Mouse (Mus musculus) heart, embryonic 16.5 days (tissue): ENCODE measurements around the gene Gna15. TPM values are rescaled to one million over a fixed set of nuclear protein-coding genes. Genes with fewer than 3 reads are reported as not detected.

Experiments used
- ATAC-seq: fragments of 200-750 bp; cut with Nextera tagmentation; replicated peaks from 2 replicates; pipeline ENCODE4 v1.8.0; 2017; ENCODE audit warnings: moderate number of reproducible peaks; ENCODE audit not compliant: insufficient read depth, low FRiP score; ENCODE audit errors: extremely low read depth
- H3K27ac ChIP-seq: fragments of 300-500 bp; sonication (generic); 2 replicates; pipeline ENCODE4 v1.5.1; 2014; ENCODE audit warnings: mild to moderate bottlenecking, low read length, control low read depth, moderate library complexity
- H3K27me3 ChIP-seq: fragments of 300-500 bp; sonication (generic); 2 replicates; pipeline ENCODE4 v1.6.1; 2014; ENCODE audit warnings: low read length, mixed read lengths; ENCODE audit not compliant: control insufficient read depth, insufficient read depth
- H3K36me3 ChIP-seq: fragments of 300-500 bp; sonication (generic); 2 replicates; pipeline ENCODE4 v1.6.1; 2014; ENCODE audit not compliant: control insufficient read depth, insufficient read depth
- H3K4me1 ChIP-seq: fragments of 300-500 bp; sonication (generic); 2 replicates; pipeline ENCODE4 v1.6.1; 2014; ENCODE audit warnings: low read length, mixed read lengths; ENCODE audit not compliant: control insufficient read depth, insufficient read depth
- H3K4me2 ChIP-seq: fragments of 300-500 bp; sonication (generic); 2 replicates; pipeline ENCODE4 v1.6.1; 2014; ENCODE audit warnings: low read depth, mild to moderate bottlenecking, control low read depth, low read length
- H3K4me3 ChIP-seq: fragments of 300-500 bp; sonication (generic); 2 replicates; pipeline ENCODE4 v1.5.1; 2014; ENCODE audit warnings: mild to moderate bottlenecking, control low read depth, low read length
- H3K9ac ChIP-seq: fragments of 300-500 bp; sonication (generic); 2 replicates; pipeline ENCODE4 v1.6.1; 2014; ENCODE audit warnings: low read length, control low read depth
- H3K9me3 ChIP-seq: fragments of 300-500 bp; sonication (generic); replicated peaks from 2 replicates; pipeline ENCODE4 v1.6.1; 2016; ENCODE audit warnings: low read length; ENCODE audit not compliant: control insufficient read depth
- WGBS: fragments of 180-500 bp; shearing (Covaris S2); extraction: QIAGEN DNeasy Blood & Tissue Kit; methylation state at CpG from one replicate; pipeline ENCODE4 v1.1.7; 2014; 5-methylcytosine and 5-hydroxymethylcytosine counted together
- polyA plus RNA-seq: library from polyadenylated mRNA; unstranded; fragments of >200 nt; fragmentation: Nextera tagmentation; extraction: Ambion mirVana; gene quantifications from 2 replicates; pipeline ENCODE4 v1.2.1, GENCODE M21; 2015

Gna15 gene
- polyA plus RNA-seq, 1 experiment from 2014 or later: 1.3 TPM

DNA sequence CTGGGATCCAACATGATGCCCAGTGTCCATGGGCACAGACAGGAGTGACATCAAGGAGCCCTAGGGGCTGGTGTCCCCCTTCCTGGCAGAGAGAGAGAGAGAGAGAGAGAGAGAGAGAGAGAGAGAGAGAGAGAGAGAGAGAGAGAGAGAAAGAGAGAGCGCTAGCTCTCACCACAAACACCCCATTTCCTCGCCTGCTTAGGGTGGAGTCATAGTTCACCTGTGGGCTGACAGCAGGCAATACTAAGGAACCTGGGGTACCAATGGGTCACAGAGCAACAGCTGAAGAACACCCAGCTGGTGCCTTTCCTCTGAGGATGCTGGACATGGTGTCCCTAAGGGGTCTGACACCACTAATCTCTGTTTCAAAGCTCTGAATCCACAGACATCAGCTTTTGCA, 13.4 kb upstream of the Gna15 start:
- ATAC-seq: no peak
- Histone ChIP-seq H3K27me3 (no peaks in the 10 kb centered on the region), H3K4me3 (no peak overlapping the region), H3K9ac (no peak overlapping the region), H3K36me3 (peaks cover 7% of the 10 kb centered on the region), H3K4me2 (no peak overlapping the region), H3K4me1 (peaks cover 18% of the 10 kb centered on the region), H3K27ac (no peak overlapping the region), H3K9me3 (no peaks in the 10 kb centered on the region)
- whole genome bisulfite sequencing: 89% methylated on average over 2 of the region's 2 CpGs

- Histone ChIP-seq H3K36me3 (peaks cover 11% of the 10 kb centered on the region), H3K4me2 (no peak overlapping the region), H3K27ac (no peak overlapping the region), H3K9ac (no peak overlapping the region), H3K9me3 (no peaks in the 10 kb centered on the region), H3K4me3 (no peak overlapping the region), H3K27me3 (no peaks in the 10 kb centered on the region), H3K4me1 (peaks cover 11% of the 10 kb centered on the region)
- ATAC-seq: no peak
- 71% methylated on average over 6 of the region's 6 CpGs for WGBS
Measured at GRCm38 (mm10) chr10:81536734-81537133, 12.7 kb upstream of the Gna15 start.

DNA sequence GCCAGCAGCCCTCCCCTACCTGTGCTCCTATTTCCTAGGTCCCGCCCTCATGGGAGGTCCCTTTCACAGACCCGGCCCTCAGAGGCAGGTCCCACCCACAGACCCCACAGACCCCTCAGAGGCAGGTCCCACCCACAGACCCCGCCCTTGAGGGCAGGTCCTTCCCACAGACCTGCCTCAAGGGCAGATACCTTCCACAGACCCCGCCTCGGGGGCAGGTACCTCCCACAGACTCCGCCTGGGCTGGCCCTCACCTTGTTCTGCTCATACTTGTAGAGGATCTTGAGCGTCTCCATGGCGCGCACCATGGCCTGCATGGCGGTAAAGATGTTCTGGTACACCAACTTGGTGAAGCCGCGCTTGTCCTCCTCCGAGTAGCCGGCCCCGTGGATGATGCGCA, 10.8 kb upstream of the Gna15 start:
- Histone ChIP-seq H3K27ac (no peak overlapping the region), H3K9me3 (no peaks in the 10 kb centered on the region), H3K9ac (no peak overlapping the region), H3K4me2 (no peak overlapping the region), H3K4me3 (no peak overlapping the region), H3K4me1 (peaks cover 5% of the 10 kb centered on the region), H3K36me3 (peaks cover 16% of the 10 kb centered on the region), H3K27me3 (no peaks in the 10 kb centered on the region)
- WGBS: 81% methylated on average over 16 of the region's 16 CpGs
- ATAC-seq: no peak

- H3K4me2 ChIP-seq: no peak overlapping the region
- H3K4me3 ChIP-seq: no peak overlapping the region
- ATAC-seq: 0 out of 2 replicates have a peak, but pooled peaks have one; percentile 39
- 15% methylated on average over 14 of the region's 14 CpGs for WGBS
- H3K27ac ChIP-seq: no peak overlapping the region
- no peaks in the 10 kb centered on the region for H3K27me3 ChIP-seq
- H3K4me1 ChIP-seq: no peaks in the 10 kb centered on the region
- peaks cover 6% of the 10 kb centered on the region for H3K36me3 ChIP-seq
- no peaks in the 10 kb centered on the region for H3K9me3 ChIP-seq
- H3K9ac ChIP-seq: no peak overlapping the region
Measured at GRCm38 (mm10) chr10:81526779-81527178, 2.8 kb upstream of the Gna15 start.

DNA sequence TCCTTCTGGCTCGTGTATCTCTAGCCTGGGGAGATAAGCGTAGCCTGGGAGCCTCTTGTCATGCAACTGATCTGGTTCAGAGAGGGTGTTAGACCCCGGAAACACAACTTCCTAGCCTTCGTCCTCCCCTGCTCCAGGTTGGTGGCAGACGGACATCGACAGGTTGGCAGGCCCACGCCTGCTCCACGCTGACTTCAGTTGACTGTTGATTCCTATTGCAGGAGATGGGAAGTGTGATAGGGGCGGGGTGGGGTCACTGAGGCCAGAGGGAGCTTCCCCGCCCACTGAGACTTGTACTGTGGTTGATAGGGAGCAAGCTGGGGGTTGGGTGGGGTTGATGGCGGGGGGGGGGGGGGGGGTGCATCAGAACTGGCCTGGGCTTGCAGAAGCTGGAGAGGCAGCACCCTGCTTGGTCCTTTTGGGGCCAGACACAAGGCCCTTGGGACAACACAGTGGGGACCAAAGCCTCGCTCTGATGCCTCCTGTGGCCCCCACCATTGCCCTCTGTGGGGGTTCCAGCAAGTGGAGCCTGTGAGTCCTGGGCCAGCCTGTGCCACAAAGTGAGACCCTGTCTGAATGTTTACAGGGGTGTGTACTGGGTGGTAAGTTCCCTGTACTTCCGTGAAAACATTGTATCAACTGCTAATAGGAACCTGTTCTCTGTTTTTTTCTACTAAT, 1.1 kb upstream of the Gna15 start:
- H3K36me3 ChIP-seq: no peaks in the 10 kb centered on the region
- WGBS: 40% methylated on average over 12 of the region's 13 CpGs
- H3K9ac ChIP-seq: no peak overlapping the region

GRCm38 (mm10) chr10:81523570-81523969, 455 bp downstream of the Gna15 start:
- Histone ChIP-seq H3K4me3 (peak overlapping the region; percentile 9; the same call in 1 of the 2 replicates), H3K36me3 (no peaks in the 10 kb centered on the region), H3K4me2 (peak overlapping the region; percentile 36), H3K4me1 (no peaks in the 10 kb centered on the region), H3K27me3 (no peaks in the 10 kb centered on the region), H3K27ac (no peak overlapping the region), H3K9me3 (no peaks in the 10 kb centered on the region), H3K9ac (0 out of 2 replicates have a peak overlapping the region, but pooled peaks have one; percentile 2)
- WGBS: 12% methylated on average over 19 of the region's 19 CpGs
- ATAC-seq: no peak

More for the DNA sequence above, 1.1 kb upstream of the Gna15 start:
- H3K4me2 ChIP-seq: no peak overlapping the region
- no peak for ATAC-seq
- H3K4me1 ChIP-seq: no peaks in the 10 kb centered on the region
- H3K27ac ChIP-seq: no peak overlapping the region
- no peaks in the 10 kb centered on the region for H3K9me3 ChIP-seq
- no peaks in the 10 kb centered on the region for H3K27me3 ChIP-seq
- no peak overlapping the region for H3K4me3 ChIP-seq

DNA sequence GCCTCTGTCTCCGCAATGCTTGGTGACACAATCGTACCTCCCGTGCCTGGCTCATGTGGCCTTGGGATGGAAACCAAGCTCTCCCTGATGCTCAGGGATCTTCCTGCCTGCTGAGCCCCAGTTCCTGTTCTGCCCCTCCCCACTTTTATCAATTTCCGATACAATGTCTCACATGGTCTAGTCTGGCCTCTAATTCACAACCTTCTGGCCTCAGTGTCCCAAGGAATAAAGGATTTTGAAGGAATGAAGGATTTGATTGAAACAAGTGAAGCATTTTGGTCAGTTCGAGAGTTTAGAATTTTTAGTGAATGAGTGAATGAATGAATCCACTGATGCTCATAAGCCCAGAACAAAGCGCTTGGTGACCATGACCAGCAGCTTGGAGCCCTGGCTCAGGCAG, 883 bp downstream of the Gna15 start:
- Histone ChIP-seq H3K4me3 (no peak overlapping the region), H3K9ac (no peak overlapping the region), H3K4me2 (no peak overlapping the region), H3K4me1 (no peaks in the 10 kb centered on the region), H3K27me3 (no peaks in the 10 kb centered on the region), H3K27ac (no peak overlapping the region), H3K36me3 (no peaks in the 10 kb centered on the region), H3K9me3 (no peaks in the 10 kb centered on the region)
- 66% methylated on average over 6 of the region's 6 CpGs for WGBS
- ATAC-seq: no peak

GRCm38 (mm10) chr10:81519978-81520365, 4.1 kb downstream of the Gna15 start:
- H3K4me1 ChIP-seq: no peaks in the 10 kb centered on the region
- no peaks in the 10 kb centered on the region for H3K27me3 ChIP-seq
- H3K9ac ChIP-seq: no peak overlapping the region
- H3K27ac ChIP-seq: no peak overlapping the region
- ATAC-seq: no peak
- no peaks in the 10 kb centered on the region for H3K9me3 ChIP-seq
- H3K4me3 ChIP-seq: no peak overlapping the region
- no peak overlapping the region for H3K4me2 ChIP-seq
- 52% methylated on average over 3 of the region's 3 CpGs for WGBS
- H3K36me3 ChIP-seq: no peaks in the 10 kb centered on the region

GRCm38 (mm10) chr10:81519227-81519977, 4.6 kb downstream of the Gna15 start:
- ATAC-seq: no peak
- no peak overlapping the region for H3K27ac ChIP-seq
- H3K4me2 ChIP-seq: no peak overlapping the region
- H3K9me3 ChIP-seq: no peaks in the 10 kb centered on the region
- no peaks in the 10 kb centered on the region for H3K36me3 ChIP-seq
- H3K4me3 ChIP-seq: no peak overlapping the region
- WGBS: 62% methylated on average over 6 of the region's 6 CpGs
- H3K9ac ChIP-seq: no peak overlapping the region
- no peaks in the 10 kb centered on the region for H3K4me1 ChIP-seq
- H3K27me3 ChIP-seq: no peaks in the 10 kb centered on the region
